Mouse (Mus musculus): ENCODE data around the gene Olfr592.

DNA sequence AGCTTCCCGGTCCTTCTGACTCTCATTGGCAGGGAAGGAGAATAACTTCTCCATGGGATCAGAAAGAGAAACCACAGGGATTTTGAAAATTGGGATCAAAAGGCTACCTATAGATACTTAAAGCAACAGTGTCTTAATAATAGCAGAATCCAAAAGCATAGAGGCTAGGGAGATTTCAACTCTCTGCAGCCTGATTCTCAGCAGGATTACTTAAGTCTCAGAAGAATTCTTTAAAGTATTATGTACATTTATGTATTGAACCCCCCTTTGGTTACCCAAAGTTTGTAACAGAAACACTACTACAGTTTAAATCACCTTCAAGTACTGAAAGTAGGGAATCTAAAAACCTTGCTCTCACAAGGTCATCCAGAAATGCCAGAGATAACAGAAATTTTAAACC is 6.4 kb upstream of the Olfr592 start, which contains the start of gene Olfr591:
- TF ChIP-seq CTCF (IDR thresholded peaks at IDR 0.05; ENCODE audit: low read depth) = no peak
- TF ChIP-seq EP300 (IDR thresholded peaks at IDR 0.05; ENCODE audit: low read depth) = no peak

All from liver, embryonic 14.5 days (tissue).